Mouse (Mus musculus) midbrain, postnatal 0 days (tissue): ENCODE results near the gene Nrxn3. TPM values are rescaled to one million over a fixed set of nuclear protein-coding genes. Genes with fewer than 3 reads are reported as not detected.

ENCODE experiments used
- ATAC-seq: fragments of 200-750 bp; cut with Nextera tagmentation; 2 replicates; pipeline ENCODE4 v1.8.0; 2017; ENCODE audit warnings: moderate number of reproducible peaks, mild to moderate bottlenecking, moderate TSS enrichment, moderate library complexity; ENCODE audit not compliant: low FRiP score
- DNase-seq: peaks from one replicate; pipeline ENCODE4 v3.0.0-alpha.2; 2015; ENCODE audit warnings: low spot score
- H3K27ac ChIP-seq: fragments of 300-500 bp; sonication (generic); 2 replicates; pipeline ENCODE4 v1.5.1; 2014; ENCODE audit warnings: low read depth, mild to moderate bottlenecking, low read length, mixed read lengths
- H3K27me3 ChIP-seq: fragments of 300-500 bp; sonication (generic); 2 replicates; pipeline ENCODE4 v1.6.1; 2014; ENCODE audit warnings: low read length, control low read depth, mixed read lengths; ENCODE audit not compliant: insufficient read depth
- H3K36me3 ChIP-seq: fragments of 300-500 bp; sonication (generic); 2 replicates; pipeline ENCODE4 v1.6.1; 2014; ENCODE audit warnings: low read length, control low read depth, mixed read lengths; ENCODE audit not compliant: insufficient read depth
- H3K4me1 ChIP-seq: fragments of 300-500 bp; sonication (generic); 2 replicates; pipeline ENCODE4 v1.6.1; 2014; ENCODE audit warnings: mild to moderate bottlenecking, control low read depth, antibody characterized with exemption, low read length, mixed read lengths; ENCODE audit not compliant: insufficient read depth
- H3K4me2 ChIP-seq: fragments of 300-500 bp; sonication (generic); 2 replicates; pipeline ENCODE4 v1.6.1; 2014; ENCODE audit warnings: low read depth, mild to moderate bottlenecking, low read length, mixed read lengths; ENCODE audit not compliant: poor library complexity, severe bottlenecking
- H3K4me3 ChIP-seq: fragments of 300-500 bp; sonication (generic); 2 replicates; pipeline ENCODE4 v1.5.1; 2014; ENCODE audit warnings: low read depth, mild to moderate bottlenecking, low read length, moderate library complexity
- H3K9ac ChIP-seq: fragments of 300-500 bp; sonication (generic); replicated peaks from 2 replicates; pipeline ENCODE4 v1.6.1; 2014; ENCODE audit warnings: mild to moderate bottlenecking, low read length, moderate library complexity, mixed read lengths; ENCODE audit not compliant: poor library complexity, severe bottlenecking
- H3K9me3 ChIP-seq: fragments of 300-500 bp; sonication (generic); 2 replicates; pipeline ENCODE4 v1.6.1; 2016; ENCODE audit warnings: low read length, control low read depth
- CTCF ChIP-seq: IDR thresholded peaks from 2 replicates; pipeline ENCODE4 v1.5.1; 2016; ENCODE audit warnings: antibody characterized with exemption, mild to moderate bottlenecking
- WGBS: fragments of 180-500 bp; shearing (Covaris S2); extraction: QIAGEN DNeasy Blood & Tissue Kit; methylation state at CpG from one replicate; pipeline ENCODE4 v1.1.7; 2014; 5-methylcytosine and 5-hydroxymethylcytosine counted together
- polyA plus RNA-seq: library from polyadenylated mRNA; unstranded; fragments of >200 nt; fragmentation: Nextera tagmentation; extraction: Ambion mirVana; gene quantifications from 2 replicates; pipeline ENCODE4 v1.2.1, GENCODE M21; 2015
- total RNA-seq: library from RNA; depleted of rRNA; stranded (reverse); fragments of >200 nt; gene quantifications from 2 replicates; pipeline ENCODE4 v1.2.3, GENCODE M21; 2014

The Nrxn3 gene
- total and polyA plus RNA-seq, 2 experiments from 2014 or later = 80.8 to 88.2 TPM

GRCm38 (mm10) chr12:89831300-89831699, 1108.6 kb downstream of the Nrxn3 start:
- ATAC-seq = no peak
- H3K4me1 ChIP-seq = no peaks in the 10 kb centered on the region

GRCm38 (mm10) chr12:89836271-89836670, 1113.6 kb downstream of the Nrxn3 start:
- ATAC-seq = no peak
- 67% methylated on average over 3 of the region's 3 CpGs for WGBS

More at GRCm38 (mm10) chr12:89831300-89831699, 1108.6 kb downstream of the Nrxn3 start:
- Histone ChIP-seq H3K27ac (no peak overlapping the region), H3K4me3 (no peak overlapping the region), H3K27me3 (no peaks in the 10 kb centered on the region), H3K9me3 (no peaks in the 10 kb centered on the region), H3K4me2 (no peak overlapping the region), H3K9ac (no peak overlapping the region), H3K36me3 (no peaks in the 10 kb centered on the region)
- TF ChIP-seq CTCF = no peak
- no peak for DNase-seq
- 85% methylated on average over 6 of the region's 6 CpGs for WGBS

GRCm38 (mm10) chr12:89842861-89843260, 1120.2 kb downstream of the Nrxn3 start:
- Histone ChIP-seq H3K4me3 (no peak overlapping the region), H3K27me3 (no peaks in the 10 kb centered on the region), H3K36me3 (no peaks in the 10 kb centered on the region), H3K4me2 (no peak overlapping the region), H3K9ac (no peak overlapping the region), H3K9me3 (no peaks in the 10 kb centered on the region), H3K4me1 (no peaks in the 10 kb centered on the region), H3K27ac (no peak overlapping the region)
- WGBS = 79% methylated on average over 1 of the region's 1 CpGs
- TF ChIP-seq CTCF = no peak
- DNase-seq (no peak), ATAC-seq (no peak)

More at GRCm38 (mm10) chr12:89836271-89836670, 1113.6 kb downstream of the Nrxn3 start:
- Histone ChIP-seq H3K27ac (no peak overlapping the region), H3K27me3 (no peaks in the 10 kb centered on the region), H3K4me2 (no peak overlapping the region), H3K9ac (no peak overlapping the region), H3K4me1 (no peaks in the 10 kb centered on the region), H3K9me3 (no peaks in the 10 kb centered on the region), H3K36me3 (no peaks in the 10 kb centered on the region), H3K4me3 (no peak overlapping the region)
- no peak for TF ChIP-seq CTCF
- no peak for DNase-seq

GRCm38 (mm10) chr12:89848116-89848515, 1125.4 kb downstream of the Nrxn3 start:
- WGBS = 50% methylated on average over 1 of the region's 1 CpGs
- no peak overlapping the region for H3K4me3 ChIP-seq
- H3K4me1 ChIP-seq = no peaks in the 10 kb centered on the region
- no peaks in the 10 kb centered on the region for H3K9me3 ChIP-seq
- ATAC-seq = no peak
- DNase-seq = no peak
- H3K4me2 ChIP-seq = no peak overlapping the region
- TF ChIP-seq CTCF = no peak
- H3K36me3 ChIP-seq = no peaks in the 10 kb centered on the region
- H3K9ac ChIP-seq = no peak overlapping the region
- H3K27ac ChIP-seq = no peak overlapping the region
- no peaks in the 10 kb centered on the region for H3K27me3 ChIP-seq

GRCm38 (mm10) chr12:89854355-89854754, 1131.7 kb downstream of the Nrxn3 start:
- no peaks in the 10 kb centered on the region for H3K9me3 ChIP-seq

GRCm38 (mm10) chr12:89867124-89867523, 1144.4 kb downstream of the Nrxn3 start:
- no peak for DNase-seq
- Histone ChIP-seq H3K4me2 (no peak overlapping the region), H3K4me3 (no peak overlapping the region), H3K36me3 (no peaks in the 10 kb centered on the region), H3K27ac (no peak overlapping the region), H3K27me3 (no peaks in the 10 kb centered on the region), H3K9me3 (no peaks in the 10 kb centered on the region), H3K4me1 (no peaks in the 10 kb centered on the region), H3K9ac (no peak overlapping the region)
- TF ChIP-seq CTCF = no peak
- ATAC-seq = no peak

More at GRCm38 (mm10) chr12:89854355-89854754, 1131.7 kb downstream of the Nrxn3 start:
- H3K9ac ChIP-seq = no peak overlapping the region
- no peak for ATAC-seq
- no peaks in the 10 kb centered on the region for H3K27me3 ChIP-seq
- WGBS = 21% methylated on average over 4 of the region's 4 CpGs
- no peak for TF ChIP-seq CTCF
- no peaks in the 10 kb centered on the region for H3K36me3 ChIP-seq
- 0 out of 2 replicates have a peak, but pooled peaks cover 4% of the 10 kb centered on the region for H3K4me1 ChIP-seq
- no peak for DNase-seq
- peak overlapping the region; percentile 18; the same call in 1 of the 2 replicates for H3K27ac ChIP-seq
- H3K4me2 ChIP-seq = no peak overlapping the region
- no peak overlapping the region for H3K4me3 ChIP-seq
